Mouse (Mus musculus) intestine, embryonic 15.5 days (tissue): ENCODE results near the gene Cdr2. TPM values are rescaled to one million over a fixed set of nuclear protein-coding genes. Genes with fewer than 3 reads are reported as not detected.
"Not testable (repeated sequence)": the region's sequence is repeated elsewhere in the genome, so short reads cannot be mapped to it uniquely, and the experiment has no call there.

ENCODE experiments used
- ATAC-seq: fragments of 200-750 bp; cut with Nextera tagmentation; 2 replicates; pipeline ENCODE4 v1.8.0; 2017; ENCODE audit warnings: moderate TSS enrichment, moderate library complexity
- H3K27ac ChIP-seq: fragments of 300-500 bp; sonication (generic); 2 replicates; pipeline ENCODE4 v1.5.1; 2015; ENCODE audit warnings: mild to moderate bottlenecking, inconsistent platforms
- H3K27me3 ChIP-seq: fragments of 300-500 bp; sonication (generic); replicated peaks from 2 replicates; pipeline ENCODE4 v1.6.1; 2015; ENCODE audit warnings: inconsistent platforms
- H3K36me3 ChIP-seq: fragments of 300-500 bp; sonication (generic); 2 replicates; pipeline ENCODE4 v1.6.1; 2015; ENCODE audit warnings: inconsistent platforms
- H3K4me1 ChIP-seq: fragments of 300-500 bp; sonication (generic); replicated peaks from 2 replicates; pipeline ENCODE4 v1.6.1; 2015; ENCODE audit warnings: inconsistent platforms
- H3K4me2 ChIP-seq: fragments of 300-500 bp; sonication (generic); replicated peaks from 2 replicates; pipeline ENCODE4 v1.6.1; 2015; ENCODE audit warnings: mild to moderate bottlenecking, inconsistent platforms
- H3K4me3 ChIP-seq: fragments of 300-500 bp; sonication (generic); replicated peaks from 2 replicates; pipeline ENCODE4 v1.5.1; 2015; ENCODE audit warnings: inconsistent platforms
- H3K9ac ChIP-seq: fragments of 300-500 bp; sonication (generic); 2 replicates; pipeline ENCODE4 v1.6.1; 2015; ENCODE audit warnings: inconsistent platforms
- H3K9me3 ChIP-seq: fragments of 300-500 bp; sonication (generic); 2 replicates; pipeline ENCODE4 v1.6.1; 2016; ENCODE audit warnings: inconsistent platforms
- WGBS: fragments of 180-500 bp; shearing (Covaris S2); methylation state at CpG from one replicate; pipeline ENCODE4 v1.1.7; 2015; 5-methylcytosine and 5-hydroxymethylcytosine counted together
- polyA plus RNA-seq: library from polyadenylated mRNA; unstranded; fragments of >200 nt; fragmentation: Nextera tagmentation; extraction: Ambion mirVana; gene quantifications from 2 replicates; pipeline ENCODE4 v1.2.1, GENCODE M21; 2015

The Cdr2 gene
- 13.1 and 15.7 TPM in 2 replicates for polyA plus RNA-seq

- ATAC-seq = peak; percentile 97
- Histone ChIP-seq H3K27ac (peak within 1 kb of the TSS; percentile 74), H3K36me3 (no peaks in the 10 kb centered on the region), H3K4me1 (peaks cover 13% of the 10 kb centered on the region; the same call in 1 of the 2 replicates), H3K27me3 (no peaks in the 10 kb centered on the region), H3K4me2 (peak within 1 kb of the TSS; percentile 90), H3K9ac (peak within 1 kb of the TSS; percentile 81), H3K4me3 (peak within 1 kb of the TSS; percentile 86), H3K9me3 (no peaks in the 10 kb centered on the region)
- under 1% methylated on average over 46 of the region's 46 CpGs for WGBS
Observed at GRCm38 (mm10) chr7:120982200-120982841, at the start of gene Cdr2, which contains the start of gene Mfsd13b. Cdr2 (minus strand) TSS chr7:120982312. Mfsd13b (plus strand) TSS chr7:120982509.

- not testable (repeated sequence) for H3K4me3 ChIP-seq, H3K9me3 ChIP-seq, ATAC-seq, H3K4me2 ChIP-seq, H3K9ac ChIP-seq, H3K27ac ChIP-seq, H3K27me3 ChIP-seq, H3K4me1 ChIP-seq, H3K36me3 ChIP-seq
Observed at GRCm38 (mm10) chr7:121029947-121030346, 47.8 kb upstream of the Cdr2 start.

GRCm38 (mm10) chr7:121026300-121026699 lies 44.2 kb upstream of the Cdr2 start:
- no peaks in the 10 kb centered on the region for H3K4me1 ChIP-seq
- WGBS = 53% methylated on average over 3 of the region's 3 CpGs

GRCm38 (mm10) chr7:121025221-121026008 lies 43.3 kb upstream of the Cdr2 start:
- no peak; the same call in 1 of the 2 replicates for ATAC-seq
- Histone ChIP-seq H3K4me2 (no peak overlapping the region), H3K4me1 (no peaks in the 10 kb centered on the region), H3K36me3 (no peaks in the 10 kb centered on the region), H3K9ac (no peak overlapping the region), H3K27me3 (no peaks in the 10 kb centered on the region), H3K4me3 (no peak overlapping the region), H3K27ac (no peak overlapping the region), H3K9me3 (no peaks in the 10 kb centered on the region)
- 70% methylated on average over 6 of the region's 6 CpGs for whole genome bisulfite sequencing

More at GRCm38 (mm10) chr7:121026300-121026699, 44.2 kb upstream of the Cdr2 start:
- no peak overlapping the region for H3K9ac ChIP-seq
- no peak overlapping the region for H3K27ac ChIP-seq
- peak; percentile 36; the same call in 1 of the 2 replicates for ATAC-seq
- no peaks in the 10 kb centered on the region for H3K36me3 ChIP-seq
- H3K27me3 ChIP-seq = no peaks in the 10 kb centered on the region
- no peak overlapping the region for H3K4me3 ChIP-seq
- H3K9me3 ChIP-seq = no peaks in the 10 kb centered on the region
- no peak overlapping the region for H3K4me2 ChIP-seq

- no peak overlapping the region for H3K27ac ChIP-seq
- no peak overlapping the region for H3K9ac ChIP-seq
- H3K9me3 ChIP-seq = no peaks in the 10 kb centered on the region
- 37% methylated on average over 8 of the region's 8 CpGs for WGBS
- H3K4me2 ChIP-seq = no peak overlapping the region
- no peak for ATAC-seq
- H3K4me3 ChIP-seq = no peak overlapping the region
- H3K4me1 ChIP-seq = no peaks in the 10 kb centered on the region
- H3K36me3 ChIP-seq = no peaks in the 10 kb centered on the region
- no peaks in the 10 kb centered on the region for H3K27me3 ChIP-seq
Observed at GRCm38 (mm10) chr7:121020277-121020676, 38.2 kb upstream of the Cdr2 start.

- H3K9me3 ChIP-seq = no peaks in the 10 kb centered on the region
- 85% methylated on average over 3 of the region's 3 CpGs for WGBS
- no peaks in the 10 kb centered on the region for H3K36me3 ChIP-seq
- no peak overlapping the region for H3K4me3 ChIP-seq
- H3K4me1 ChIP-seq = no peaks in the 10 kb centered on the region
- no peak for ATAC-seq
- H3K4me2 ChIP-seq = no peak overlapping the region
- H3K27ac ChIP-seq = no peak overlapping the region
- no peak overlapping the region for H3K9ac ChIP-seq
- no peaks in the 10 kb centered on the region for H3K27me3 ChIP-seq
Observed at GRCm38 (mm10) chr7:121018778-121019177, 36.7 kb upstream of the Cdr2 start.

- Histone ChIP-seq H3K27me3 (no peaks in the 10 kb centered on the region), H3K36me3 (no peaks in the 10 kb centered on the region), H3K27ac (no peak overlapping the region), H3K4me1 (no peaks in the 10 kb centered on the region), H3K9ac (no peak overlapping the region), H3K4me3 (no peak overlapping the region), H3K9me3 (no peaks in the 10 kb centered on the region), H3K4me2 (no peak overlapping the region)
- ATAC-seq = no peak
- WGBS = 80% methylated on average over 10 of the region's 10 CpGs
Observed at GRCm38 (mm10) chr7:121014486-121014885, 32.4 kb upstream of the Cdr2 start.

- Histone ChIP-seq H3K9me3 (no peaks in the 10 kb centered on the region), H3K9ac (no peak overlapping the region), H3K36me3 (no peaks in the 10 kb centered on the region), H3K4me3 (no peak overlapping the region), H3K27me3 (no peaks in the 10 kb centered on the region), H3K4me1 (no peaks in the 10 kb centered on the region), H3K27ac (no peak overlapping the region), H3K4me2 (no peak overlapping the region)
- no peak for ATAC-seq
- 67% methylated on average over 10 of the region's 10 CpGs for WGBS
Observed at GRCm38 (mm10) chr7:121011794-121012689, 29.9 kb upstream of the Cdr2 start.

GRCm38 (mm10) chr7:121003793-121004418 lies 21.8 kb upstream of the Cdr2 start:
- H3K4me2 ChIP-seq = no peak overlapping the region
- H3K4me1 ChIP-seq = no peaks in the 10 kb centered on the region
- H3K27ac ChIP-seq = peak overlapping the region; percentile 15; the same call in 1 of the 2 replicates
- H3K4me3 ChIP-seq = no peak overlapping the region
- H3K36me3 ChIP-seq = no peaks in the 10 kb centered on the region
- 72% methylated on average over 4 of the region's 4 CpGs for WGBS
- no peaks in the 10 kb centered on the region for H3K27me3 ChIP-seq
- no peak overlapping the region for H3K9ac ChIP-seq
- no peak; the same call in 1 of the 2 replicates for ATAC-seq
- H3K9me3 ChIP-seq = no peaks in the 10 kb centered on the region

GRCm38 (mm10) chr7:121002407-121002928 lies 20.4 kb upstream of the Cdr2 start:
- Histone ChIP-seq H3K27me3 (no peaks in the 10 kb centered on the region), H3K4me1 (no peaks in the 10 kb centered on the region), H3K27ac (0 out of 2 replicates have a peak overlapping the region, but pooled peaks have one; percentile 48), H3K36me3 (no peaks in the 10 kb centered on the region), H3K9me3 (no peaks in the 10 kb centered on the region), H3K4me2 (no peak overlapping the region), H3K4me3 (no peak overlapping the region), H3K9ac (no peak overlapping the region)
- WGBS = 67% methylated on average over 5 of the region's 5 CpGs
- ATAC-seq = peak; percentile 71

GRCm38 (mm10) chr7:121001879-121002278 lies 19.8 kb upstream of the Cdr2 start:
- H3K27me3 ChIP-seq = no peaks in the 10 kb centered on the region
- no peak overlapping the region for H3K4me3 ChIP-seq
- H3K4me1 ChIP-seq = no peaks in the 10 kb centered on the region
- H3K4me2 ChIP-seq = no peak overlapping the region
- H3K9ac ChIP-seq = no peak overlapping the region
- 87% methylated on average over 3 of the region's 3 CpGs for WGBS
- H3K27ac ChIP-seq = 0 out of 2 replicates have a peak overlapping the region, but pooled peaks have one; percentile 22
- no peak for ATAC-seq
- no peaks in the 10 kb centered on the region for H3K36me3 ChIP-seq
- H3K9me3 ChIP-seq = no peaks in the 10 kb centered on the region
